Mouse (Mus musculus): ENCODE data around the gene Slc43a1. TPM values are rescaled to one million over a fixed set of nuclear protein-coding genes. Genes with fewer than 3 reads are reported as not detected.
A peak's percentile ranks its signal among the peaks of the same experiment; 100 is the strongest.
"Not testable (repeated sequence)": the region's sequence is repeated elsewhere in the genome, so short reads cannot be mapped to it uniquely, and the experiment has no call there.

Slc43a1 gene
- total RNA-seq (2021), result 10 to 100 TPM in 1 of 2 experiments, 1 to 10 TPM in 1; 4.4 to 12.7 TPM
- 10.1 and 14.3 TPM in 2 replicates for polyA plus RNA-seq (2012; rRNA removed)
- long read RNA-seq, transcript Slc43a1-204 (15 exons, 3,089 nt), result major isoform, 7 of 18 reads
- long read RNA-seq, partial matches to known transcripts, result 0 of 18 reads
- long read RNA-seq, other reads (novel, unspliced or antisense), result 8 of 18 reads

GRCm38 (mm10) chr2:84838593-84838949, at the start of gene Slc43a1:
Gene Slc43a1 (plus strand): TSS chr2:84838850.
- DNase-seq, result no peak

GRCm38 (mm10) chr2:84790418-84790817, 48.2 kb upstream of the Slc43a1 start:
- DNase-seq, result no peak

GRCm38 (mm10) chr2:84792516-84792915, 46.1 kb upstream of the Slc43a1 start:
- DNase-seq, result no peak

GRCm38 (mm10) chr2:84793154-84793553, 45.5 kb upstream of the Slc43a1 start:
- no peak for DNase-seq

GRCm38 (mm10) chr2:84793871-84794270, 44.8 kb upstream of the Slc43a1 start:
- DNase-seq, result no peak

- peak; percentile 79 for DNase-seq
Measured at GRCm38 (mm10) chr2:84797833-84798492, 40.7 kb upstream of the Slc43a1 start.

GRCm38 (mm10) chr2:84798493-84798921, 40.1 kb upstream of the Slc43a1 start, which contains the start of gene Ube2l6:
Gene Ube2l6 (plus strand): TSS chr2:84798828.
- peak; percentile 86 for DNase-seq

- peak; percentile 77 for DNase-seq
Measured at GRCm38 (mm10) chr2:84799041-84799561, 39.5 kb upstream of the Slc43a1 start.

- DNase-seq, result no peak
Measured at GRCm38 (mm10) chr2:84800304-84800703, 38.3 kb upstream of the Slc43a1 start.

GRCm38 (mm10) chr2:84801223-84801622, 37.4 kb upstream of the Slc43a1 start:
- DNase-seq, result not testable (repeated sequence)

GRCm38 (mm10) chr2:84803963-84804362, 34.7 kb upstream of the Slc43a1 start:
- DNase-seq, result no peak

GRCm38 (mm10) chr2:84806546-84806945, 32.1 kb upstream of the Slc43a1 start:
- DNase-seq, result no peak

GRCm38 (mm10) chr2:84809330-84809729, 29.3 kb upstream of the Slc43a1 start:
- no peak for DNase-seq

- no peak for DNase-seq
Measured at GRCm38 (mm10) chr2:84810526-84810885, 28.1 kb upstream of the Slc43a1 start.

GRCm38 (mm10) chr2:84810886-84811577, 27.6 kb upstream of the Slc43a1 start:
- DNase-seq, result peak; percentile 83

- DNase-seq, result no peak
Measured at GRCm38 (mm10) chr2:84811880-84812279, 26.8 kb upstream of the Slc43a1 start.

- no peak for DNase-seq
Measured at GRCm38 (mm10) chr2:84812676-84813075, 26.0 kb upstream of the Slc43a1 start.

GRCm38 (mm10) chr2:84819861-84820260, 18.8 kb upstream of the Slc43a1 start:
- no peak for DNase-seq

GRCm38 (mm10) chr2:84822552-84822951, 16.1 kb upstream of the Slc43a1 start, which contains the start of gene Smtnl1:
Gene Smtnl1 (minus strand): TSS chr2:84822652.
- no peak for DNase-seq

- DNase-seq, result no peak
Measured at GRCm38 (mm10) chr2:84823237-84823636, 15.4 kb upstream of the Slc43a1 start.

GRCm38 (mm10) chr2:84826488-84827282, 12.0 kb upstream of the Slc43a1 start, which contains the start of gene Timm10:
Gene Timm10 (plus strand): TSS chr2:84826997.
- peak; percentile 91 for DNase-seq

Data from adrenal gland, adult 2 months (tissue).